Mouse (Mus musculus) erythroblast, adult 5-6 weeks (primary cell): ENCODE results near the gene Gm11034. TPM values are rescaled to one million over a fixed set of nuclear protein-coding genes. Genes with fewer than 3 reads are reported as not detected.

ENCODE experiments used
- ATAC-seq: replicated peaks from 2 replicates; pipeline ENCODE4 v1.8.0; 2016; ENCODE audit warnings: moderate number of reproducible peaks, mild to moderate bottlenecking, moderate TSS enrichment, inconsistent platforms; ENCODE audit not compliant: poor library complexity, low FRiP score, severe bottlenecking
- total RNA-seq, 2 experiments: library from RNA; stranded (forward) in 1 of 2; stranded (reverse) in 1 of 2; fragments of 150-400 nt in 1 of 2; fragments of 200-764, 138-1000 nt in 1 of 2; gene quantifications; 2 replicates each; pipeline versions ENCODE4 v1.2.3 to v1.2.4; 2015 to 2017; ENCODE audit warnings: low replicate concordance in 2 of 2

Gene Gm11034
- total RNA-seq (2015; ENCODE audit: low replicate concordance) = not detected in 2 replicates
- not detected in 2 replicates for total RNA-seq (2017; ENCODE audit: low replicate concordance)

DNA sequence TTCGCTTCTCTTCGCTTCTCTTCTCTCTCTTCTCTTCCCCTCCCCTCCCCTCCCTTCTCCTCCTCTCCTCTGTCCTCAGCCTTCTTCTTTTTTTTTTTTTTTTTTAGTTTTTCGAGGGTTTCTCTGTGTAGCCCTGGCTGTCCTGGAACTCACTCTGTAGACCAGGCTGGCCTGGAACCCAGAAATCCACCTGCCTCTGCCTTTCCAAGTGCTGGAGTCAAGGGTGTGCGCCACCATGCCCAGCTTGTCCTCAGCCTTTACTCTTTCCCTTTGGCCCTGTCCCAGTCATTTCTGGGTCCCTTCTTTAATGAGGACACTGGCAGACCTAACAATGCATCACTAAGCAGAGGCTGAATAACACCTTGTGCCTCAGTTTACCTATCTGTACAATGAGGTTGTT lies at the start of gene Gm11034:
Gene Gm11034 (minus strand): TSS at position 101 of the 400 bp plus-strand sequence.
- ATAC-seq = no peak

GRCm38 (mm10) chr8:72262756-72263155 lies 49.3 kb upstream of the Gm11034 start:
- no peak for ATAC-seq

GRCm38 (mm10) chr8:72261872-72262271 lies 48.4 kb upstream of the Gm11034 start:
- no peak for ATAC-seq

GRCm38 (mm10) chr8:72261431-72261830 lies 48.0 kb upstream of the Gm11034 start:
- ATAC-seq = no peak

DNA sequence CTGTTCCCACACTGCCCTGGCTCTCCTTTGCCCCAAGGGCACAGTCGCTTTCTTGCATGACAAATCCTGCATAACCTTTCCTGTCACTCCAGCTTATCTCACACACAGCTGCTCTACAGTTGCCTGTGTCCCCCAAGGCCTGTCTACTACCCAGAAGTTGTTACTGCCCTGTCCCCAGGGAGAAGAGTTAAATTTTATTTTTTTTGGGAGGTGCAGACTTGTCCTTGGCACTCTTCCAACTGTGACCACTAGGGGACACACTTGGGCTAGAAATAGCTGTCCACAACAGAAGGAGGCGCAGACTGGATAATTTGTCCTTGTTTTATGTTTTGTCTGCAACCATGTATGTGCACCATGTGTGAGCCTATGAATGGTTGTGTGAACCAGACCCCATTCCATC lies 47.6 kb upstream of the Gm11034 start:
- no peak for ATAC-seq

GRCm38 (mm10) chr8:72260585-72260984 lies 47.1 kb upstream of the Gm11034 start:
- ATAC-seq = no peak

DNA sequence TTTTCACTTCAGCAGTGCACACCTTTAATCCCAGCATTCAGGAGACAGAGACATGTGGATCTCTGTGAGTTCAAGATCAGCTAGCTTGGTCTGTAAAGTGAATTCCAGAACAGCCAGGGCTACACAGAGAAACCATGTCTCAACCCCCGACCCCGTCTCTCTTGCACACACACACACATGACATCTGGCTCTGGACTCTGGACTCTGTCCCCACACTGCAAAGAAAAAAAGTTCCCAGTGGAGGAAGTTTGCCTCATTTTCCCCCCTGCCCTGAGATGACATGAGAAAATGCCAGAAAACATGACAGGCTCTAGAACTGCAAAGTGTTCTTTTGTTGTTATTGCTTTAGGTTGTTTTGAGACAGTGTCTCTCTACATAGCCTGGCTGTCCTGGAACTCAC lies 46.4 kb upstream of the Gm11034 start:
- no peak for ATAC-seq

DNA sequence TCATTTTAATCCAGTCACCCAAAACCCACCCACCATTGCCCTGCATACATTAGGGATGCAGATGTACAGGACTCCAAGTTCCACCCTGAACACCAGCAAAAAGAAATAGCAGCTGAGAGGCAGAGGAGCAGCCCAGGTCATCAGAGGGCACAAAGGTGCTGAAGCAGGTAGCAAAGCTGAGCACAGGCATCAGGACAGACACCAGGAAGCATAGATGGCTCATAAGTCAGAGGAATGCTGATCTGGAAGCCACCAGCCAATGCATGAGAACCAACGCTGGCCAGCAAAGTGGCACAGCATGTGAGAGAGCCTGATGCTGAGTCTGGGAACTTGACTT lies 44.4 kb upstream of the Gm11034 start:
- ATAC-seq = no peak

GRCm38 (mm10) chr8:72257171-72257901 lies 43.9 kb upstream of the Gm11034 start:
- ATAC-seq = no peak

- ATAC-seq = no peak
These were observed 31.2 kb upstream of the Gm11034 start for GRCm38 (mm10) chr8:72244610-72245009.

GRCm38 (mm10) chr8:72242226-72242625 lies 28.8 kb upstream of the Gm11034 start:
- no peak for ATAC-seq

- no peak for ATAC-seq
These were observed 27.5 kb upstream of the Gm11034 start for GRCm38 (mm10) chr8:72240951-72241350.

GRCm38 (mm10) chr8:72240403-72240763 lies 26.9 kb upstream of the Gm11034 start:
- peak; percentile 42 for ATAC-seq

- ATAC-seq = peak; percentile 93
These were observed 26.3 kb upstream of the Gm11034 start, which contains the start of gene Ap1m1 for GRCm38 (mm10) chr8:72239499-72240402. Gene Ap1m1 (plus strand): TSS chr8:72240018.

DNA sequence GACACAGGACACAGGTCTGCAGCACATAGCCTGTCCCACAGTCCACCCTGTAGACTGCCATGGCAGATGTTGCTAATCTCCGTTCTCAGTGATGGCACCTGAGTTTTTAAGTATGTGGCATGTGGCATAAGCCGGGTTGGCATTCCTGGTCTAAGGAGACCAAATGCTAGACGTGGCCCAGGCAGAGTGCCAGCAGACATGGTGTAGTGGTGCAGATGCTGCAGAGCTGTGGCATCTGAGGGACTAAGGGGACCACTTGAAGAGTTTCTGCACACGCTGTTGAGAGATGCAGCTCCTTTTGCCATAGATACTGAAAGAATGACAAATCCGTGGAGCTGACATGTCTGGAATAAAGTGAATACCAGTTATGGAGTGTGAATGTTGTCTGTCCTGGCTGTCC lies 9.2 kb upstream of the Gm11034 start:
- ATAC-seq = no peak

DNA sequence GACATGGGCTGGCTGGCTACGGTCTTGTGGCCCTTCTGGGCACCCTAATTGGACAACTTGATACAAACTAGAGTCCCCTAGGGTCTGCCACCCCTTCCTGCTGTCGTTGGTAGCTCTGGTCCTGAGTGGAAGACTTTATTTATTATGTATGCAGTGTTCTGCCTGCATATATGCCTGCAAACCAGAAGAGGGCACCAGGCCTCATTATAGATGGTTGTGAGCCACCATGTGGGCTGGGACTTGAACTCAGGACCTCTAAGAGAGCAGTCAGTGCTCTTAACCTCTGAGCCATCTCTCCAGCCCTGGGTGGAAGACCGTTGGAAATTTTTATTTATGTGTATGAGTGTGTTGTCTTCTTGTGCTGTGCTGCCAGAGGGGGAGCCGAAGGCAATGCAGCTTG lies 7.3 kb upstream of the Gm11034 start:
- ATAC-seq = no peak

GRCm38 (mm10) chr8:72219541-72220363 lies 6.3 kb upstream of the Gm11034 start, which contains the start of gene Fam32a:
Gene Fam32a (plus strand): TSS chr8:72219730.
- ATAC-seq = peak; percentile 97

DNA sequence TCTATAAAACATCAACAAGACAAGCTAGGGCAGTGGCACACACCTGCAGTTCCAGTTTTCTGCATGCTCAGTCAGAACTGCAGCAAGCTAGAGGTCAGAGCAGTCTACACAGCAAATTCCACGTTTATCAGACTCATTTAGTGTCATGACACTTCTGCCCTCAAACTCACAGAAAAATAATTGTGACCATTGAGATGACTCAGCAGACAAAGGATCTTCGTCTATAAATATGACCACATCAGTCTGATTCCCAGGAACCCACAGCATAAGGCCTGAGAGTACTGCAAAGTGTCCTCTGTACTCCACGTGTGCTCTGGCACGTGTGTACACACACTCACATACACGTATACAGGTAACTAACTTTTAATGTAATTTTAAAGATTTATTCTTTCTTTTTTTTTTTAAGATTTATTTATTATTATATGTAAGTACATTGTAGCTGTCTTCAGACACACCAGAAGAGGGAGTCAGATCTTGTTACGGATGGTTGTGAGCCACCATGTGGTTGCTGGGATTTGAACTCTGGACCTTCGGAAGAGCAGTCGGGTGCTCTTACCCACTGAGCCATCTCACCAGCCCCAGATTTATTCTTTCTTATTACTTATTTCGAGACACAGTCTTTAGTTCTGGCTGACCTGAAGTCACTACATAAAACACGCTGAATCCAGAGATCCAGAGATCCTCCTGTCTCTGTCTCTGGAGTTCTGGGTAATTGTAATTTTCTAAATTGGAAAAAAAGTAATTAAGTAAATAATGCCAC lies 5.5 kb upstream of the Gm11034 start:
- ATAC-seq = no peak

GRCm38 (mm10) chr8:72215871-72216270 lies 2.4 kb upstream of the Gm11034 start:
- ATAC-seq = no peak
